Mouse (Mus musculus) olfactory bulb, adult 2 months (tissue): ENCODE measurements around the gene Slc28a2.
"Not testable (repeated sequence)": the region's sequence is repeated elsewhere in the genome, so short reads cannot be mapped to it uniquely, and the experiment has no call there.

Source experiments
- CTCF ChIP-seq: fragments of 200-500 bp; IDR thresholded peaks from 2 replicates; pipeline ENCODE4 v1.5.1; 2012; ENCODE audit warnings: low read depth, mild to moderate bottlenecking, low read length, moderate library complexity; ENCODE audit not compliant: insufficient read depth
- POLR2A ChIP-seq: fragments of 200-500 bp; IDR thresholded peaks from 2 replicates; pipeline ENCODE4 v1.6.1; 2012; ENCODE audit warnings: mild to moderate bottlenecking, low read depth, low read length, moderate library complexity; ENCODE audit not compliant: insufficient read depth

DNA sequence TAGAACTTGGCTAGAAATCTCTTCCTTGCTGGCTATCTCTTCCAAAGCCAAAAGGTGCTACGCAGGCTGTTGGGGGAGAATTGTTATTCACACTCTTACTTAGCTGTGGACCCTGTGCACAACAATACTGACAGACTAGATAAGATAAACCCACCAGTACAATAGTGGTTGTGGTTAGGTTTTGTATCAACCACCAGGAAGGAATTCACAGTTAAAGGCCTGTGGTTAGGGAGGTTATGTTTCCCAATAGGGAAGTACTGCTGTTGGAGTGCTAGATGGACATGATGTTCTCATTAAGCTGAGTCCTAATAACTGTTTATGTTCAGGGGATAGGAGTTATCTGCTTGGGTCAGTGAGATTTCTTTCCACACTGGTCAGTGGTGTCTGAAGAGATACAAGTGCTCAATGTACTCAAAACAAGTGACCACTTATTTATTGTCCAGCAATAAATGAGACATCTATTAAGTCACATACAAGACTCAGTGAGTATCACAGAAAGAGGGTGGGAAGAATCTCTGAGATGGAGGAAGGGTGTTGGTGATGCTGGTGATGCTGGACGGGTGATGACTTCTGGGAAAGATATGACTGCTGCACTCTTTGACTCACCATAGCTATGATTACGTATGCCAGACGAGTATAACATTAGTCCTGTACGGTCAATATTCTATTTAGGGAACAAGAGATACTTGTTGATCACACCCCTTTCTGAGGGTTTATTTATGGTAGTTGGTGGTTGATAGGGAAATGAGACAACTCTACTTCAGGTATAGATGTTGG is 12.6 kb downstream of the Slc28a2 start:
- not testable (repeated sequence) for TF ChIP-seq CTCF, POLR2A
